Mouse (Mus musculus) lung, postnatal 14 days (tissue): ENCODE data around the gene Eml4.

Experiments
- DNase-seq: peaks from one replicate; pipeline ENCODE4 v3.0.0; 2021

Eml4 gene

GRCm38 (mm10) chr17:83387161-83387560 lies 36.4 kb downstream of the Eml4 start:
- no peak for DNase-seq

GRCm38 (mm10) chr17:83394013-83394412 lies 43.3 kb downstream of the Eml4 start:
- no peak for DNase-seq

- peak; percentile 24 for DNase-seq
Measured at GRCm38 (mm10) chr17:83397571-83398100, 46.9 kb downstream of the Eml4 start.

- no peak for DNase-seq
Measured at GRCm38 (mm10) chr17:83398756-83399155, 48.0 kb downstream of the Eml4 start.

- DNase-seq: no peak
Measured at GRCm38 (mm10) chr17:83430607-83431006, 79.9 kb downstream of the Eml4 start.

GRCm38 (mm10) chr17:83443406-83443805 lies 92.7 kb downstream of the Eml4 start:
- no peak for DNase-seq

GRCm38 (mm10) chr17:83449583-83449982 lies 98.9 kb downstream of the Eml4 start:
- no peak for DNase-seq

GRCm38 (mm10) chr17:83451367-83451766 lies 100.6 kb downstream of the Eml4 start:
- DNase-seq: no peak

- DNase-seq: no peak
Measured at GRCm38 (mm10) chr17:83451796-83452195, 101.1 kb downstream of the Eml4 start.

GRCm38 (mm10) chr17:83452451-83452850 lies 101.7 kb downstream of the Eml4 start:
- no peak for DNase-seq

- DNase-seq: no peak
Measured at GRCm38 (mm10) chr17:83453587-83453986, 102.9 kb downstream of the Eml4 start.

GRCm38 (mm10) chr17:83457271-83457670 lies 106.5 kb downstream of the Eml4 start:
- DNase-seq: no peak

- no peak for DNase-seq
Measured at GRCm38 (mm10) chr17:83465969-83466368, 115.2 kb downstream of the Eml4 start.

- no peak for DNase-seq
Measured at GRCm38 (mm10) chr17:83466697-83467251, 116.0 kb downstream of the Eml4 start.

GRCm38 (mm10) chr17:83469586-83469985 lies 118.9 kb downstream of the Eml4 start:
- no peak for DNase-seq

GRCm38 (mm10) chr17:83477089-83477488 lies 126.4 kb downstream of the Eml4 start:
- DNase-seq: no peak

- no peak for DNase-seq
Measured at GRCm38 (mm10) chr17:83481551-83481950, 130.8 kb downstream of the Eml4 start.

- DNase-seq: no peak
Measured at GRCm38 (mm10) chr17:83482817-83483536, 132.2 kb downstream of the Eml4 start.

- no peak for DNase-seq
Measured at GRCm38 (mm10) chr17:83483784-83484183, 133.1 kb downstream of the Eml4 start.

GRCm38 (mm10) chr17:83487762-83488161 lies 137.0 kb downstream of the Eml4 start:
- no peak for DNase-seq

- no peak for DNase-seq
Measured at GRCm38 (mm10) chr17:83498889-83499288, 148.2 kb downstream of the Eml4 start.

GRCm38 (mm10) chr17:83499692-83500091 lies 149.0 kb downstream of the Eml4 start:
- DNase-seq: no peak

GRCm38 (mm10) chr17:83503693-83504092 lies 153.0 kb downstream of the Eml4 start:
- DNase-seq: no peak

- no peak for DNase-seq
Measured at GRCm38 (mm10) chr17:83512130-83512529, 161.4 kb downstream of the Eml4 start.
